Mouse (Mus musculus) olfactory bulb, adult 2 months (tissue): Measurements from ENCODE around the gene Rnase2b. TPM values are rescaled to one million over a fixed set of nuclear protein-coding genes. Genes with fewer than 3 reads are reported as not detected.

Source experiments
- H3K27ac ChIP-seq: fragments of 200-500 bp; 2 replicates; pipeline ENCODE4 v1.5.1; 2012; ENCODE audit warnings: low read depth, low read length; ENCODE audit not compliant: insufficient read depth
- H3K4me1 ChIP-seq: fragments of 200-500 bp; 2 replicates; pipeline ENCODE4 v1.6.1; 2012; ENCODE audit warnings: low read length; ENCODE audit not compliant: control insufficient read depth, insufficient read depth
- H3K4me3 ChIP-seq: fragments of 200-500 bp; 2 replicates; pipeline ENCODE4 v1.5.1; 2012; ENCODE audit warnings: mild to moderate bottlenecking, low read depth, low read length, moderate library complexity; ENCODE audit not compliant: insufficient read depth
- CTCF ChIP-seq: fragments of 200-500 bp; IDR thresholded peaks from 2 replicates; pipeline ENCODE4 v1.5.1; 2012; ENCODE audit warnings: low read depth, mild to moderate bottlenecking, low read length, moderate library complexity; ENCODE audit not compliant: insufficient read depth
- POLR2A ChIP-seq: fragments of 200-500 bp; IDR thresholded peaks from 2 replicates; pipeline ENCODE4 v1.6.1; 2012; ENCODE audit warnings: mild to moderate bottlenecking, low read depth, low read length, moderate library complexity; ENCODE audit not compliant: insufficient read depth
- WGBS: fragments of 180-500 bp; shearing (Covaris S2); methylation state at CpG from one replicate; pipeline ENCODE4 v1.1.7; 2018; 5-methylcytosine and 5-hydroxymethylcytosine counted together
- polyA plus RNA-seq: library from polyadenylated mRNA; stranded (reverse); fragments of >200 nt; gene quantifications from 2 replicates; pipeline ENCODE4 v1.2.4, GENCODE M21; 2012; ENCODE audit warnings: low replicate concordance; ENCODE audit not compliant: missing spikeins, insufficient read depth, insufficient read length

Gene Rnase2b
- polyA plus RNA-seq, 1 experiment, result not detected

GRCm38 (mm10) chr14:51132372-51132771, 29.7 kb upstream of the Rnase2b start:
- Histone ChIP-seq H3K4me3 (no peak overlapping the region), H3K4me1 (no peaks in the 10 kb centered on the region), H3K27ac (no peak overlapping the region)
- TF ChIP-seq CTCF, result no peak
- WGBS, result 87% methylated on average over 4 of the region's 4 CpGs

DNA sequence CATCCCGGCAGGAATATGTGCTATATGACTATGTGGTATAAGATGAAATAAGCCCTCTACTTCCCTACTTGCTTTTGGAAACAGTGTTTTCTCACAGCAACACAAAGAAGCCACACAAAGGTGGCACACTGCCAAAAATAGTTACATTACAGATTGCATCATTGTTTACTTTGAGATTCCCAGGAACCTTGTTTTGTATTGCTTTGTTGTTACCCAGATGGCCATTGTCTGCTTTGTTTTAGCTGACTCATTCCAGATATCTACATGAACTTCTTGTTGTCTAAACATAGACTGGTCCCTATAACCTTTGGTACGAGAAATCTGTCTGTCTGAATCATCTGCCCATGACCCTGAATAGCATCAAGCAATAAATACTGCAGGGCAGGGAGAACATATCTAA, 21.7 kb upstream of the Rnase2b start:
- WGBS, result 71% methylated on average over 2 of the region's 2 CpGs
- no peak for TF ChIP-seq CTCF
- TF ChIP-seq POLR2A, result no peak
- H3K27ac ChIP-seq, result no peak overlapping the region
- H3K4me1 ChIP-seq, result no peaks in the 10 kb centered on the region
- no peak overlapping the region for H3K4me3 ChIP-seq

DNA sequence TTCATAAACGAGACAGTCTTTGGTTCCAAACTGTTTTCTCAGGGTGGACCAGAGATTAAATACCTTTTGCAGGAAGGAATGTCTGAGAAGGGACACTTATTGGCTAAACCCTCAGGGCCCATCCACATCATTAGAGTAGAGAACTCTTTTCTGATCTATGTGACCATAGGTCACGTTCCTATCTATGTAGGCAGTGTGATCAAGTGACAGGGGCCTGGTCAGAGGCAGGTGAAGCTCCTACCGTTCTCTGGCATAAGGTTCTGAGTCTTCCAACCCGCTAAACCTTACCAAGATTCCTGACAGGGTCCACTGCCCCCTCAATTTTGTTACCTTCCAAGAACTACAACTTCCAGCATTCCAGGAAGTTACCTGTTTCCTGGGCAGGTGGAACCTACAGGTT, 19.9 kb upstream of the Rnase2b start:
- Histone ChIP-seq H3K27ac (no peak overlapping the region), H3K4me3 (no peak overlapping the region), H3K4me1 (no peaks in the 10 kb centered on the region)
- WGBS, result 91% methylated on average over 4 of the region's 4 CpGs
- no peak for TF ChIP-seq POLR2A
- no peak for TF ChIP-seq CTCF

DNA sequence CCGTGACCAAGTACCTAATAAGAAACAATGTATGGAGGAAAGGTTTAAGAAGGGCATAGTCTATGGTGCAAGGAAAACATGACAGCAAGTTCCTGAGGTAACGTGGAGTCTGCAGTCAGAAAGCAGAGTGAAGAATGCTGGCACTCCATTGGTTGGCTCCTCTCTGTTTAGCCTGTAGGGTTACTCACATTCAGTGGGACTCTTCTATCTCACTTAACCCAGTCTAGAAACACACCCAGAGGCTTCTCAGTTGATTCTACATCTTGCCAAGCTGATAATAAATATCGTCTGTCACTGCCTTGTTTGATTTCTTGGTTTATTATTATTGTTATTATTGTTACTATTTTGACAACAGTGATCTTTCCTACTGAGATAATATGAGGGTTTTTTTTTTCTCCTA, 19.5 kb upstream of the Rnase2b start:
- Histone ChIP-seq H3K4me1 (no peaks in the 10 kb centered on the region), H3K27ac (no peak overlapping the region), H3K4me3 (no peak overlapping the region)
- 70% methylated on average over 3 of the region's 3 CpGs for WGBS
- TF ChIP-seq CTCF, result no peak
- no peak for TF ChIP-seq POLR2A

GRCm38 (mm10) chr14:51143287-51143686, 18.8 kb upstream of the Rnase2b start:
- Histone ChIP-seq H3K4me3 (no peak overlapping the region), H3K27ac (no peak overlapping the region), H3K4me1 (no peaks in the 10 kb centered on the region)
- WGBS, result 21% methylated on average over 4 of the region's 4 CpGs
- TF ChIP-seq POLR2A, result no peak
- TF ChIP-seq CTCF, result no peak

DNA sequence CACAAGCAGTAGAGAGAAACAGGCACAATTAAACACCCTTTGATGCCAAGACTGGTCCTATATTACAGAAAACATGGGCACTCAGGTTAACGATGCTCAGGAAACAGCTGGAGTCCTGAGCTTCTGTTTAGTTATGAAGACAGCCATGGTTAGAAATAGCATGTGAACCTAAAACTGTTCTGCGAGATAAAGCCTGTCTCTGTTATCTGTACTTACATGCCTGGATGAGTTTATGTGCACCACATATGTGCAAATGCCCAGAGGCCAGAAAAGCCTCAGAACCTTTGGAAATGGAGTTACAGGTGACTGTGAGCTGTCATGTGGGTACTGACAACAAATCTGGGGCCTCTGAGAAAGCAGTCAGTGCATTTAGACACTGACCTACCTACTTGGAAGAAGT, 18.1 kb upstream of the Rnase2b start:
- TF ChIP-seq CTCF, result no peak
- no peak for TF ChIP-seq POLR2A
- Histone ChIP-seq H3K4me1 (no peaks in the 10 kb centered on the region), H3K27ac (no peak overlapping the region), H3K4me3 (no peak overlapping the region)
- WGBS, result 74% methylated on average over 2 of the region's 2 CpGs

GRCm38 (mm10) chr14:51144451-51144850, 17.6 kb upstream of the Rnase2b start:
- Histone ChIP-seq H3K27ac (no peak overlapping the region), H3K4me3 (no peak overlapping the region), H3K4me1 (no peaks in the 10 kb centered on the region)
- TF ChIP-seq POLR2A (no peak), CTCF (no peak)
- 96% methylated on average over 4 of the region's 4 CpGs for WGBS

DNA sequence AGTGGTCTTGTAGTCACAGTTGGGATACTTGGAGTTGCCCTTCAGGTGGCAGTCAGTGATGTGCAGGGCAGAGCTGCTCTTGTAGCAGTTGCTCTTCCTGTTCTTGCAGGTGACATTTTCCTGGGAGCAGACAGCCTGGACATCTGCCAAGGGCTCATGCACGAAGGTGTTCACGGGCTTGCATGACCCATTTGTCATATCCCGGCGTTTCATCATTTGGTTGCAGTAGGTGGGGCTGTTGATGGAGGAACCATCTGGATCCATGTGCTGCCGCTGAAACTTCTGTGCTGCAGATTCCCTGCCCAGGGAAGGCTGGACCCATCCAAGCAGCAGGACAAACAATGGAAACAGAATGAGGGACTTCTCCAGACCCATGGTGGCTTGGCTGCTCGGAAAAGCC, 16.5 kb upstream of the Rnase2b start:
- TF ChIP-seq POLR2A, result no peak
- no peak for TF ChIP-seq CTCF
- 93% methylated on average over 6 of the region's 6 CpGs for WGBS

GRCm38 (mm10) chr14:51146685-51147084, 15.4 kb upstream of the Rnase2b start, which contains the start of gene Rnase1:
TSS of gene Rnase1 (minus strand) at chr14:51146785.
- 36% methylated on average over 2 of the region's 2 CpGs for WGBS
- Histone ChIP-seq H3K4me3 (no peak within 1 kb of the TSS), H3K4me1 (no peaks in the 10 kb centered on the region), H3K27ac (no peak within 1 kb of the TSS)
- TF ChIP-seq POLR2A, result no peak
- no peak for TF ChIP-seq CTCF

More for the DNA sequence above, 16.5 kb upstream of the Rnase2b start:
- Histone ChIP-seq H3K4me1 (no peaks in the 10 kb centered on the region), H3K27ac (no peak overlapping the region), H3K4me3 (no peak overlapping the region)

DNA sequence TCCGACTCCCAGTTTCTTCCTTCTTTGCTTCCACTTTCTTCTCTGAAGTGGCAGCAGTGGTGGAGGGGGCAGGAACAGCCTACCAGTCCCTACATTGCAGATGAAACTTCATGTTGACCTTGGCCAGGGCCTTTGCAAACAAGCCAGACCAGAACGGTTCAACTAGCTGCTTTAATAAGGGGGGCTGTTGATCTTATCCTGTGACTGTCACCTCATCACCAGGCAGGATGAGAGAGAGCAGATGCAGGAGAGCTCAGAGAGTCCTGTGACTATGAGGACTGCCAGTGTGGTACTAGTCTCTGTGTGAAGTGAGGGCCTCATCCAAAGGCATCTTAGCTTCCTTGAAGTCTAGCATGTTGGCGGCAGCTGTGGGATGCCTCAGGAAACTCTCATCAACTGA, 14.1 kb upstream of the Rnase2b start:
- no peak overlapping the region for H3K4me3 ChIP-seq
- WGBS, result 91% methylated on average over 3 of the region's 3 CpGs
- no peak for TF ChIP-seq CTCF
- TF ChIP-seq POLR2A, result no peak
- H3K4me1 ChIP-seq, result no peaks in the 10 kb centered on the region
- H3K27ac ChIP-seq, result no peak overlapping the region

GRCm38 (mm10) chr14:51149164-51149563, 12.9 kb upstream of the Rnase2b start:
- H3K4me3 ChIP-seq, result no peak overlapping the region
- H3K4me1 ChIP-seq, result no peaks in the 10 kb centered on the region
- WGBS, result 80% methylated on average over 5 of the region's 5 CpGs
- H3K27ac ChIP-seq, result no peak overlapping the region
- TF ChIP-seq POLR2A (no peak), CTCF (no peak)
